Mouse (Mus musculus) heart, adult 11 months (tissue): Measurements from ENCODE around the gene Cdc42.
A peak's percentile ranks its signal among the peaks of the same experiment; 100 is the strongest.

ENCODE experiments used
- DNase-seq: peaks from one replicate; pipeline ENCODE4 v3.0.0; 2022

Cdc42 gene

DNA sequence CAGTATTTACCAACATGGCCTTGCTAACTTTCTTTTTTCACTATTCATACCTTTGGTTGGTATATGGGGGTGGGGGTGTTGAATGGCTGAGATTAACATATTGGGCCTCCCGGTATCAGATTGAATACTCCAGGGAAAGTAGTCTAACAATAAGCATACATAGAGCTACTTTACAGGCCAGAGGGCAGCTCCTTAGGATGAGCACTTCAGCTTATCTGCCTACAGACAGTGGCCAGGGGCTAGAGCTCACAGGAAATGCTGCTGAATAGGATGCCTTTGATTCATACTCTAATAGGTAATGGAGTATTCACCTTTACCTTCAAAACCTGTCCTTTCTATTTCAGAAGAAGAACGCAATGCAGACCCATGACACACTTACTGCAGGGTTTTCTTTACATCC is 42.5 kb downstream of the Cdc42 start:
- peak; percentile 74 for DNase-seq

DNA sequence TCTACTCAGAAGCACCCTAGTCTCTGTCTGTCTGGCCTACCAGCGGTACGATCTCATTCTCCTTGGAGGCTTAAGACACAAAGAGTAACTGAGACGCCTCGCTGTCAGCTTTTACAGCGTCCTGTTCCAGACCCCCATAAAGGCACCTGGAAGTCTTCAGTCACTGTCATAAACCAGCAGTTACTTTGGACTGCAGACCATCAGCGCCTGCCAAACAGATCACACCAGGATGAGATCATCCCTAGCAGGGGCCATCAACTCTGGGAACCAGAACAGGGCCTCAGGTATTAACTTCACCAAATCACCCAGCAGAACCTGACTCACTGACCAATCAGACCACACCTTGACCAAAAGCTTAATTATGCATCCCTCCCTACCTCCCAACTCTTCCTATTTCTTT is 43.0 kb downstream of the Cdc42 start:
- DNase-seq, result peak; percentile 94

- DNase-seq, result no peak
These were observed 44.0 kb downstream of the Cdc42 start for GRCm38 (mm10) chr4:137313511-137313910.

GRCm38 (mm10) chr4:137308377-137308776 is 49.1 kb downstream of the Cdc42 start:
- DNase-seq, result peak; percentile 90

DNA sequence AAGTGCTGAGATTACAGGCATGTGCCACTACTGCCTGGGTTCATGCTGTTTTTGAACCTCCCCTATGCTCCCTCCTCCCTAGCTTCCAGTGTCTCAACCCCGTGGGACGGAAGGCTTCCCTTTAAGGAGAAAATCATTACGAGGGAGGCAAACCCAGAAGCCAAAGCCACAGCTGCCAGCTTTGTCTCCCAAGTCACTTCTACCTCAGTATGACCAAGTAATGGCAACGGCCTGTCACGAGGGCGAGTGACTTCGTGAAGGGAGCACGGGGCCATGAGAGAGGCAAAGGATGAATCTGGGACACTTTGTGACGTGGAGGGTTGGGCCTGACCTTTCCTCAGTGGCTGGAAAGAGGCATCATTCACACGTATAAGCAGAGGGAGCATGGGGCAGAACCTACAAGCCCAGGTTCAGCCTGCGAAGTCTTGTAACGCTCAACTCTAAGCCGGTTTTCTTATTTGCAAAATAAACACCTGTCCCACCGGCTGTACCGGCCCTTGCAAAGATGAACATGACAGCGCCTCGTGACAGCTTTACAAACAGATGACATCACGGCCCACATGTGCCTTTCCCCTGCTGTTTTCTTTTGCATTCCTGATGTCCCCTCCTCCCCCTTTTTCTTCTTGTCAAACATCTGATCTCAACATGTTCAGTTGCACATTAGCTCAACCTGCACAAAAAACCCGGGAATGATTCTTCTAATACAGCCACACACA is 50.4 kb downstream of the Cdc42 start:
- DNase-seq, result peak; percentile 90

DNA sequence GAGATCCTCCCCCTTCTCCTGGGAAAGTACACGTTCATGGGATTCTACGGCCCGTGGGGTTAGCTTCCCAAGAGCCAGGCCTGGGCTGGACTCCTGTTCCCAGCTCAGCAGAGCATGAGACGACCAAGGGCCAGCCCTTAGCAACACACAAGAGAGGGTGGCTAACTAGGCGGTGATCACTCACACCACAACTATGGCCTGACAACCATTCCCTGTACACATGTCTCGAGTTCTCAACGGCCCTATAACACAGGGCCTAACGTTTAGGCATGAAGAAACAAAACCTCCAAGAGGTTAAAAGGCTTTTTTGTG is 51.0 kb downstream of the Cdc42 start:
- no peak for DNase-seq

DNA sequence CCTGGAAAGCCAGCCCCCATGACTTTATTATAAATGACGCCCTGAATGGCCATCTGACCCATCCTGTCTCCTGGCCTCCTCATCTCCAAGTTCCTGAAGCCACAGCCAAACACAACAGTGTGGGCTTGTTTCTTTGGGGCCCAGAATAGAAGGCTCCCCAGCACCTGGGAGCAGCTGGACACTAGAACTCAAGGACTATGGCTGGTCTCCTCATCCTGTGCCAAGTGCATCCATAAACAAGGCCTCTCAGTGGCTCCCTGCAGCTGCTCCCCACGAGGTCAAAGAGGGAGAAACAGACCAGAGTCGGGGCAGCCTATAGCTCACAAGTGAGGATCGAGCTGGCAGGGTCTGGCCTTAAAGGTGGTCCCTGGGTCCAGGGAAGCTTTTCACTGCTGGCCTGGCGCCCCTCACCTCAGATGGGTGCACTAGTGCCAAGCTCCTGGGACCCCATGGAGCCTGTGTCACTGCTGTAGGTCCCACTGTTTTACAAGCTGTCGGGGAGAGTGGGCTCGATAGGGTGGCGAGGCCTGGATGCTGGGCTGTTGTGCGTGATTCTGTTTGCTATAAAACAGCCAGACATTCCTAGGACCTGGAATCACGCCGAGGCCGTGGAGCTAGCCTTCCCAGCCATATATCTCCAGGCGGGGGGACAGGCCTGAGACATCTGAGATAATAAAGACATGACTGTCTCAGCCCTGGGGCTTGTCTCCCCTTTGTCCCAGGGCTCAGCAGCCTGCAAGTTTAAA is 51.5 kb downstream of the Cdc42 start:
- DNase-seq, result peak; percentile 96

- peak; percentile 71 for DNase-seq
These were observed 52.5 kb downstream of the Cdc42 start for GRCm38 (mm10) chr4:137305066-137305465.

GRCm38 (mm10) chr4:137304106-137304505 is 53.4 kb downstream of the Cdc42 start:
- DNase-seq, result peak; percentile 76

DNA sequence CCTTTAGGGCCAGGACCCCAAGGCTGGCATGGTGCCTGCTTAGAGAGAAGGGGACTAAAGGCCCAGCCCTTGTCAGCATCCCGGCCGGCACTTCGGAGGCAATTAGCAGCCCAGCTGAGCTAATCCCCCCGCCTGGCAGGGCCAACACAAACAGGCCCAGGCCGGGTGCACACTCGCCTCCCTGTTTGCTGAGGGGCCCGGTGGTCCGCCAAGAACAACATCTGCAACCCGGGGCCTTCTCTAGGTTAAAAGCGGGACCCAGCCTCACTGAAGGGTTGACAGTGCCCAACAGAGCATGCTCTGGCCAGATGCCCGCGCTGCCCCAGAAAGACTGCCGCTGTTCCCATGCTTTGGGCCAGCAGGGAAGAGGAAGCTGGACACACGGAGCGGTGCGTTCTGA is 55.9 kb downstream of the Cdc42 start:
- peak; percentile 95 for DNase-seq

DNA sequence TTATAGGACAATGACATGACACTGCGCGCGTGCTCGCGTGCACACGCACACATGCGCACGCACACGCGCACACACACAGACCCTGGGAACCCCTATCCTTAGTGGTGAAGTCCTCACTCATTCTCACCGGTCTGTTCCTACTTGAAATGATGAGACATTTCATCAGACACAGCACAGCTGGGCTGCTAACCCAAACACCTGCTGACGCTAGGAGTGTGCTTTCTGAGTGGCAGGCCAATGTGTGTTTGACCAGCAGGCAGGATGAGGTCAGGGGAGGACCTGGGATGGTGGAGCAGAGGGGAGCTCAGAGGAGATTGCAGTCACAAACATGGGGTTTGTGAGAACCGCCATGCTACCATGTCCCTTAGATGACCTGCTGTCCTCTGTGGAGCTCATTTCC is 57.3 kb downstream of the Cdc42 start:
- peak; percentile 80 for DNase-seq

- DNase-seq, result peak; percentile 98
These were observed 59.1 kb downstream of the Cdc42 start for GRCm38 (mm10) chr4:137298406-137298805.

- peak; percentile 95 for DNase-seq
These were observed 59.9 kb downstream of the Cdc42 start for GRCm38 (mm10) chr4:137297611-137298010.

- no peak for DNase-seq
These were observed 62.6 kb downstream of the Cdc42 start for GRCm38 (mm10) chr4:137294951-137295350.

DNA sequence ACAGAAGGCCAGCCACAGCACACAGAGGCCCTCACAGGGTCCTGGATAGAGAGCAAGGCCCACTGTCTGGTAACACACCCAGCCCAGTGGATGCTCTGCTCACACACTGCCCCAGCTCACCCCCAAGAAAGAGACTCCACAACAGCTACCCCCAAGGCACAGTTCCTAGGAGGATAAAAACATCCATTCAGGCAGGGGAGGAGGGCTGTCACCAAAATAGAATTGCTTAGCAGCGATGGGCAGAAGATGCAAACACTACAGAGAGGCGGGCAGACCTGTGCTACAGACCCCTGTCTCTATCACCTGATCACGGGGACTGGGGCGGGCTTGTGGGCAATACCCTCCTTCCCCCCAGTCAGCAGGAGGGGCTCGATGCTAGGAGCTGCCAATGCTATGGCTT is 63.0 kb downstream of the Cdc42 start:
- no peak for DNase-seq

GRCm38 (mm10) chr4:137294032-137294431 is 63.5 kb downstream of the Cdc42 start:
- no peak for DNase-seq

- peak; percentile 94 for DNase-seq
These were observed 64.9 kb downstream of the Cdc42 start for GRCm38 (mm10) chr4:137292625-137293024.

GRCm38 (mm10) chr4:137290250-137290649 is 67.3 kb downstream of the Cdc42 start:
- no peak for DNase-seq

- DNase-seq, result no peak
These were observed 67.8 kb downstream of the Cdc42 start for GRCm38 (mm10) chr4:137289701-137290100.

- no peak for DNase-seq
These were observed 69.7 kb downstream of the Cdc42 start for GRCm38 (mm10) chr4:137287818-137288217.

DNA sequence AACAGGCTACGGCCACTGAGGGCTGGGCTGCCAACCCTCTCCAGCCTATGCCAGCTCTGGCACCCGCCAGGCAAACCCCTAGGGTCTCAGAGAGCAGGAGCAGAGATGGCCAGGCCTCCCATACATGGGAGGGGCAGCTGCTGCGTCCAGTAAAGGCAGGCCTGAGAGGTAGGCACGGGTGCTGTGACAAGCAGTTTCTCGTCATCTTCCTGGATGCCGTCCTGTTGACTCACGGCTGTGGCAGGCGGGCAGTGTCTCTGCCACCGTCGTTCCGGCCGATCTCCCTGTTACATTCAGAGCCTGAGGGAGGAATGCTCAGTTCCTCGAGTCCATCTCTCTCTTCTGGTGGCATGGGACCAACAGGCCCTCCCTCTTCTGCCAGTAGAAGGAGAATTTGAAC is 70.3 kb downstream of the Cdc42 start:
- no peak for DNase-seq

- DNase-seq, result no peak
These were observed 70.9 kb downstream of the Cdc42 start for GRCm38 (mm10) chr4:137286662-137286953.

DNA sequence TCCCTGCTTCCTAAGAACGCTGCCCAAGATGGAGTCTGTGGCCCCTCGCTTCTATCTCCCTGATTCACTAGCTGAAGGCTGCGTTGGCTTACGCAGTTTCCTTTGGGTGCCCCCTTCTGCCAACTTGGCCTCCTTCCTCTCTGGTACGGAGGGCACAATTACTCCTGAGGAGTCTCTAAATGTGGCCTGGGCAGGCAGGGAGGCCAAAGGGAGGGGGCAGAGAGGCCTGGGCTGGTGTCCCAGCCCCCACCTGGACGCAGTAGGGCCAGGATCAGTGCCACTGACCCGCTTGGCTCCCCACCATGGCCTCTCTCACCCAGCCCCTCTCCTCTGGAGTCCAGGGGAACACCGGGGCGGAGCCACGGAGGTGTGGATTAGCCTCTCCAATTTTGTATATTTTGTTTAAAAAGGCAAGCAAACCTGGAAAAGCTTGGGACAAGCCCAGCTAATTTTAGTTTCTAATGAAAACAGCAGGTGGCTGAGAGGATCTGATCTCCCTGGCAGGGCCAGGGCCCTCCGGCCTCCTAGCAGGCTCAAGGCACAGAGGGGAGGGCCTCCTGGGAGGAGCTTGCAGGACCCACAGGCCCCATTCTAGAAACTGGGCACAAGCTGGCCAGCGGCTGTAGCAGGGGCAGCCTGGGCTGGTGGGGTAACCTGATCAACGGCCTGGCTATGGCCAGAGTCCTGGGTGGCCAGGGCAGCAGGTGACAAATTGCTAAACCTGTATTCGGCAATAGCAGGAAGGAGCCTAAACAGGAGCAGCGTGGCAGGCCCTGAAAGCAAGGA is 71.5 kb downstream of the Cdc42 start:
- DNase-seq, result no peak

- DNase-seq, result no peak
These were observed 74.2 kb downstream of the Cdc42 start for GRCm38 (mm10) chr4:137283407-137283732.
